Mouse (Mus musculus) limb, embryonic 15.5 days (tissue): Measurements from ENCODE around the gene Lcn10. TPM values are rescaled to one million over a fixed set of nuclear protein-coding genes. Genes with fewer than 3 reads are reported as not detected.
"Not testable (repeated sequence)": the region's sequence is repeated elsewhere in the genome, so short reads cannot be mapped to it uniquely, and the experiment has no call there.

Experiments
- ATAC-seq: fragments of 200-750 bp; cut with Nextera tagmentation; 2 replicates; pipeline ENCODE4 v1.8.0; 2017; ENCODE audit warnings: low read depth, moderate TSS enrichment; ENCODE audit not compliant: insufficient number of reproducible peaks, low FRiP score, low TSS enrichment
- H3K27ac ChIP-seq: fragments of 300-500 bp; sonication (generic); 2 replicates; pipeline ENCODE4 v1.5.1; 2015; ENCODE audit warnings: moderate library complexity, mild to moderate bottlenecking, inconsistent platforms
- H3K27me3 ChIP-seq: fragments of 300-500 bp; sonication (generic); 2 replicates; pipeline ENCODE4 v1.6.1; 2015; ENCODE audit warnings: inconsistent platforms
- H3K36me3 ChIP-seq: fragments of 300-500 bp; sonication (generic); 2 replicates; pipeline ENCODE4 v1.6.1; 2015; ENCODE audit warnings: inconsistent platforms
- H3K4me1 ChIP-seq: fragments of 300-500 bp; sonication (generic); 2 replicates; pipeline ENCODE4 v1.6.1; 2015; ENCODE audit warnings: inconsistent platforms
- H3K4me2 ChIP-seq: fragments of 300-500 bp; sonication (generic); 2 replicates; pipeline ENCODE4 v1.6.1; 2015; ENCODE audit warnings: mild to moderate bottlenecking, inconsistent platforms
- H3K4me3 ChIP-seq: fragments of 300-500 bp; sonication (generic); 2 replicates; pipeline ENCODE4 v1.5.1; 2015; ENCODE audit warnings: mild to moderate bottlenecking, inconsistent platforms
- H3K9ac ChIP-seq: fragments of 300-500 bp; sonication (generic); 2 replicates; pipeline ENCODE4 v1.6.1; 2015; ENCODE audit warnings: inconsistent platforms
- H3K9me3 ChIP-seq: fragments of 300-500 bp; sonication (generic); 2 replicates; pipeline ENCODE4 v1.6.1; 2016; ENCODE audit warnings: inconsistent platforms
- WGBS: fragments of 180-500 bp; shearing (Covaris S2); methylation state at CpG from one replicate; pipeline ENCODE4 v1.1.7; 2015; 5-methylcytosine and 5-hydroxymethylcytosine counted together
- polyA plus RNA-seq: library from polyadenylated mRNA; unstranded; fragments of >200 nt; fragmentation: Nextera tagmentation; extraction: Ambion mirVana; gene quantifications from 2 replicates; pipeline ENCODE4 v1.2.1, GENCODE M21; 2015

Lcn10 gene
- polyA plus RNA-seq, 1 experiment from 2014 or later = not detected

GRCm38 (mm10) chr2:25709056-25709455 lies 26.5 kb downstream of the Lcn10 start:
- whole genome bisulfite sequencing = 96% methylated on average over 1 of the region's 1 CpGs
- not testable (repeated sequence) for H3K27ac ChIP-seq, H3K36me3 ChIP-seq, H3K9ac ChIP-seq, H3K27me3 ChIP-seq, H3K4me2 ChIP-seq, H3K4me3 ChIP-seq, ATAC-seq, H3K9me3 ChIP-seq
- peaks cover 15% of the 10 kb centered on the region for H3K4me1 ChIP-seq

GRCm38 (mm10) chr2:25709791-25710190 lies 27.3 kb downstream of the Lcn10 start:
- H3K27ac ChIP-seq, ATAC-seq, H3K4me3 ChIP-seq, H3K9ac ChIP-seq, H3K36me3 ChIP-seq, H3K9me3 ChIP-seq, H3K27me3 ChIP-seq, H3K4me2 ChIP-seq: not testable (repeated sequence)
- 57% methylated on average over 2 of the region's 2 CpGs for WGBS
- H3K4me1 ChIP-seq = peaks cover 15% of the 10 kb centered on the region

- WGBS = 21% methylated on average over 3 of the region's 3 CpGs
- H3K27me3 ChIP-seq, ATAC-seq, H3K36me3 ChIP-seq, H3K4me3 ChIP-seq, H3K9me3 ChIP-seq, H3K9ac ChIP-seq, H3K4me2 ChIP-seq, H3K27ac ChIP-seq: not testable (repeated sequence)
- peaks cover 15% of the 10 kb centered on the region for H3K4me1 ChIP-seq
Measured at GRCm38 (mm10) chr2:25711641-25712040, 29.1 kb downstream of the Lcn10 start.

GRCm38 (mm10) chr2:25717222-25717621 lies 34.7 kb downstream of the Lcn10 start:
- no peak overlapping the region for H3K4me3 ChIP-seq
- H3K9ac ChIP-seq = no peak overlapping the region
- H3K27ac ChIP-seq = no peak overlapping the region
- no peak for ATAC-seq
- no peaks in the 10 kb centered on the region for H3K9me3 ChIP-seq
- H3K4me1 ChIP-seq = no peaks in the 10 kb centered on the region
- H3K4me2 ChIP-seq = no peak overlapping the region
- H3K36me3 ChIP-seq = no peaks in the 10 kb centered on the region
- H3K27me3 ChIP-seq = no peaks in the 10 kb centered on the region

DNA sequence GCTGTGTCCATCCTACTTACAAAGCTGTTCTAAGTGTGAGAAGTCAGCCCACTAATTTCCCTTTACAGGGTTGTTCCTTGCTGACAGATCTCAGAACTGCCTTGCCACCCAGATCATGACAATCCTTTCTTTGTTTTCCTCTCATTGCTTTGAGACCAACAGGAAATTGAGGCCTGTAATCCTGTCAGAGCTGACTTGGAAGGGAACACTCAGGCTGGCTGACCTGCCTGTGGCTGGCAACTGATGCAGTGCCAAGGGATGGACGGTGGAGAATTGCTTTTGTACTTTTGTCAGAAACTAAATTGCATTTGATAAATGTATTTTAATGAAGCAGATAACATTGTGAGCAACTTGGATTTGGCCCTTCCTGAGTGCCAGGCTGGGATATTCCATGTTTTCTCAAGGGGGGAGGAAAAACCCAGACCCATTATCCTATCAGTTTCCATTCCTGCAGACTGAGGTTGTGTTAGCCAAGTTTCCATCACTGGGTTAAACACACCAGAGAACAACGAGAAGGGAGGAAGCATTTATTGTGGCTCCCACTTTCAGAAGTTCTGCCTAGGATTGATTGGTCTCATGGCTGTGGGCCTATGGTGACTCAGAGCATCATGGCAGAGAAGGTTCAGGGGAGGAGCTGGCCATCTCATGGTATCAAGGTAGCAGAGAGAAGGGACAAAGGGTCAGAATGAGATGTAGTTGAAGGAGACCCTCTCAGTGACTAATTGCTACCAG lies 50.8 kb downstream of the Lcn10 start:
- Histone ChIP-seq H3K4me2 (no peak overlapping the region), H3K4me1 (no peaks in the 10 kb centered on the region), H3K27ac (no peak overlapping the region), H3K4me3 (no peak overlapping the region), H3K9ac (no peak overlapping the region), H3K27me3 (no peaks in the 10 kb centered on the region), H3K9me3 (no peaks in the 10 kb centered on the region), H3K36me3 (no peaks in the 10 kb centered on the region)
- WGBS = 59% methylated on average over 2 of the region's 2 CpGs
- no peak for ATAC-seq

Other genes with a start within 250 kb of the Lcn10 start
- 99.3 and 111 TPM in 2 replicates for gene Clic3, start 225.9 kb upstream of the Lcn10 start, polyA plus RNA-seq
- gene Paxx, start 221.6 kb upstream of the Lcn10 start, polyA plus RNA-seq = 49.9 and 56.9 TPM in 2 replicates
- gene Ptgds, start 212.7 kb upstream of the Lcn10 start, polyA plus RNA-seq = 4.1 and 9.1 TPM in 2 replicates
- not detected in 2 replicates for gene Lcn12, start 188.8 kb upstream of the Lcn10 start, polyA plus RNA-seq
- gene Fbxw5, start 182.0 kb upstream of the Lcn10 start, polyA plus RNA-seq = 73.0 and 81.4 TPM in 2 replicates
- gene C8g, start 181.0 kb upstream of the Lcn10 start, polyA plus RNA-seq = 4.6 and 5.6 TPM in 2 replicates
- gene Traf2, start 135.8 kb upstream of the Lcn10 start, polyA plus RNA-seq = 34.4 and 35.7 TPM in 2 replicates
- 388 and 396 TPM in 2 replicates for gene Edf1, start 124.9 kb upstream of the Lcn10 start, polyA plus RNA-seq
- 0.81 and 6.0 TPM in 2 replicates for gene Mamdc4, start 107.9 kb upstream of the Lcn10 start, polyA plus RNA-seq
- 129 and 139 TPM in 2 replicates for gene Phpt1, start 107.5 kb upstream of the Lcn10 start, polyA plus RNA-seq
- 0.29 and 0.44 TPM in 2 replicates for gene Ajm1, start 101.0 kb upstream of the Lcn10 start, polyA plus RNA-seq
- 73.6 and 74.9 TPM in 2 replicates for gene Rabl6, start 74.2 kb upstream of the Lcn10 start, polyA plus RNA-seq
- 0.12 and 0.14 TPM in 2 replicates for gene Ccdc183, start 65.0 kb upstream of the Lcn10 start, polyA plus RNA-seq
- 27.3 and 28.7 TPM in 2 replicates for gene Tmem141, start 60.7 kb upstream of the Lcn10 start, polyA plus RNA-seq
- gene Fcna, start 54.7 kb upstream of the Lcn10 start, polyA plus RNA-seq = 2.7 and 3.7 TPM in 2 replicates
- not detected in 2 replicates for gene Lcn8, start 29.6 kb upstream of the Lcn10 start, polyA plus RNA-seq
- gene Lcn5, start 24.8 kb upstream of the Lcn10 start, polyA plus RNA-seq = not detected in 2 replicates
- gene Lcn6, start 5.9 kb upstream of the Lcn10 start, polyA plus RNA-seq = not detected in 2 replicates
- gene Obp2a, start 17.3 kb downstream of the Lcn10 start, polyA plus RNA-seq = not detected in 2 replicates
- 92.0 and 94.5 TPM in 2 replicates for gene Bmyc, start 24.0 kb downstream of the Lcn10 start, polyA plus RNA-seq
- not detected in 2 replicates for gene Obp2b, start 54.3 kb downstream of the Lcn10 start, polyA plus RNA-seq
- not detected in 2 replicates for gene Lcn3, start 82.8 kb downstream of the Lcn10 start, polyA plus RNA-seq
- gene Lcn11, start 94.3 kb downstream of the Lcn10 start, polyA plus RNA-seq = not detected in 2 replicates
- not detected in 2 replicates for gene Gm13539, start 99.5 kb downstream of the Lcn10 start, polyA plus RNA-seq
- gene Glt6d1, start 133.1 kb downstream of the Lcn10 start, polyA plus RNA-seq = not detected in 2 replicates
- gene Lcn9, start 140.4 kb downstream of the Lcn10 start, polyA plus RNA-seq = not detected in 2 replicates
- not detected in 2 replicates for gene Sohlh1, start 164.5 kb downstream of the Lcn10 start, polyA plus RNA-seq
- 0.20 and 0.21 TPM in 2 replicates for gene Kcnt1, start 181.0 kb downstream of the Lcn10 start, polyA plus RNA-seq